Mouse (Mus musculus) thymus, postnatal 25 days (tissue): Measurements from ENCODE around the gene D130043K22Rik.

Source experiments
- DNase-seq: peaks from one replicate; pipeline ENCODE4 v3.0.0; 2022

D130043K22Rik gene

GRCm38 (mm10) chr13:24844983-24845955 is at the start of gene D130043K22Rik:
TSS of gene D130043K22Rik (plus strand) at chr13:24845135.
- peak; percentile 37 for DNase-seq

- no peak for DNase-seq
These were observed 46.2 kb upstream of the D130043K22Rik start for GRCm38 (mm10) chr13:24798686-24799085.

- DNase-seq = no peak
These were observed 45.6 kb upstream of the D130043K22Rik start for GRCm38 (mm10) chr13:24799378-24799777.

- peak; percentile 45 for DNase-seq
These were observed 44.8 kb upstream of the D130043K22Rik start for GRCm38 (mm10) chr13:24799925-24800673.

- peak; percentile 98 for DNase-seq
These were observed 44.1 kb upstream of the D130043K22Rik start for GRCm38 (mm10) chr13:24800674-24801307.

GRCm38 (mm10) chr13:24801308-24801921 is 43.5 kb upstream of the D130043K22Rik start, which contains the start of gene BC005537:
TSS of gene BC005537 (plus strand) at chr13:24801657.
- peak; percentile 69 for DNase-seq

- peak; percentile 29 for DNase-seq
These were observed 42.7 kb upstream of the D130043K22Rik start for GRCm38 (mm10) chr13:24802131-24802691.

- no peak for DNase-seq
These were observed 41.7 kb upstream of the D130043K22Rik start for GRCm38 (mm10) chr13:24803196-24803595.

GRCm38 (mm10) chr13:24806079-24806478 is 38.9 kb upstream of the D130043K22Rik start:
- no peak for DNase-seq

GRCm38 (mm10) chr13:24812521-24812920 is 32.4 kb upstream of the D130043K22Rik start:
- DNase-seq = no peak

- DNase-seq = no peak
These were observed 30.3 kb upstream of the D130043K22Rik start for GRCm38 (mm10) chr13:24814616-24815015.

- DNase-seq = no peak
These were observed 28.5 kb upstream of the D130043K22Rik start for GRCm38 (mm10) chr13:24816125-24817092.

- no peak for DNase-seq
These were observed 25.0 kb upstream of the D130043K22Rik start for GRCm38 (mm10) chr13:24819931-24820330.

GRCm38 (mm10) chr13:24822663-24823343 is 22.1 kb upstream of the D130043K22Rik start:
- no peak for DNase-seq

- DNase-seq = no peak
These were observed 20.3 kb upstream of the D130043K22Rik start for GRCm38 (mm10) chr13:24824647-24825046.

- DNase-seq = no peak
These were observed 19.3 kb upstream of the D130043K22Rik start for GRCm38 (mm10) chr13:24825587-24825986.

GRCm38 (mm10) chr13:24826116-24826515 is 18.8 kb upstream of the D130043K22Rik start:
- DNase-seq = no peak

- DNase-seq = no peak
These were observed 14.1 kb upstream of the D130043K22Rik start for GRCm38 (mm10) chr13:24830756-24831352.

GRCm38 (mm10) chr13:24831353-24832130 is 13.4 kb upstream of the D130043K22Rik start, which contains the start of the genes Acot13 and Tdp2:
TSS of gene Acot13 (minus strand) at chr13:24831540.
TSS of gene Tdp2 (plus strand) at chr13:24831679.
- peak; percentile 95 for DNase-seq
